Mouse (Mus musculus): ENCODE data around the gene Slc39a9. TPM values are rescaled to one million over a fixed set of nuclear protein-coding genes. Genes with fewer than 3 reads are reported as not detected.

The Slc39a9 gene
- polyA plus RNA-seq, 1 experiment from 2014 or later, result 19.4 TPM

- Histone ChIP-seq H3K9ac (ENCODE audit: low read length) (no peak overlapping the region), H3K27me3 (ENCODE audit: control insufficient read depth, insufficient read depth, low read length) (0 out of 2 replicates have a peak, but pooled peaks cover 5% of the 10 kb centered on the region), H3K4me2 (ENCODE audit: low read length) (no peak overlapping the region), H3K4me1 (ENCODE audit: control insufficient read depth in 2 of 2, insufficient read depth in 2 of 2, low read length in 2 of 2) (peaks cover 6 to 8% of the 10 kb centered on the region in 2 experiments; a peak in 3 of 4 replicates), H3K9me3 (ENCODE audit: control insufficient read depth, low read length) (no peaks in the 10 kb centered on the region), H3K27ac (replicated peaks in 1 of 2; ENCODE audit: control insufficient read depth in 1 of 2, insufficient read depth in 1 of 2, low read depth in 2 of 2, low read length in 2 of 2) (no peak overlapping the region), H3K4me3 (ENCODE audit: control insufficient read depth in 1 of 2, insufficient read depth in 1 of 2, low read depth in 1 of 2, low read length in 2 of 2) (no peak overlapping the region), H3K36me3 (ENCODE audit: control insufficient read depth, insufficient read depth, low read length) (no peaks in the 10 kb centered on the region)
- no peak for ATAC-seq (ENCODE audit: insufficient number of reproducible peaks, insufficient read depth, low FRiP score, low read depth)
- 75% methylated on average over 12 of the region's 12 CpGs for WGBS
Observed at GRCm38 (mm10) chr12:80720507-80720906, 76.8 kb downstream of the Slc39a9 start.

- ATAC-seq (ENCODE audit: insufficient number of reproducible peaks, insufficient read depth, low FRiP score, low read depth), result no peak
- H3K4me1 ChIP-seq (ENCODE audit: control insufficient read depth in 2 of 2, insufficient read depth in 2 of 2, low read length in 2 of 2), result peaks cover 0 to 3% of the 10 kb centered on the region in 2 experiments; a peak in 3 of 4 replicates
- WGBS, result 82% methylated on average over 15 of the region's 15 CpGs
- no peaks in the 10 kb centered on the region for H3K9me3 ChIP-seq (ENCODE audit: control insufficient read depth, low read length)
- no peak overlapping the region for H3K9ac ChIP-seq (ENCODE audit: low read length)
- H3K27me3 ChIP-seq (ENCODE audit: control insufficient read depth, insufficient read depth, low read length), result 0 out of 2 replicates have a peak, but pooled peaks cover 5% of the 10 kb centered on the region
- H3K36me3 ChIP-seq (ENCODE audit: control insufficient read depth, insufficient read depth, low read length), result no peaks in the 10 kb centered on the region
- H3K4me2 ChIP-seq (ENCODE audit: low read length), result no peak overlapping the region
- no peak overlapping the region for H3K4me3 ChIP-seq (ENCODE audit: control insufficient read depth in 1 of 2, insufficient read depth in 1 of 2, low read depth in 1 of 2, low read length in 2 of 2)
- H3K27ac ChIP-seq (replicated peaks in 1 of 2; ENCODE audit: control insufficient read depth in 1 of 2, insufficient read depth in 1 of 2, low read depth in 2 of 2, low read length in 2 of 2), result no peak overlapping the region
Observed at GRCm38 (mm10) chr12:80721458-80721857, 77.8 kb downstream of the Slc39a9 start.

- Histone ChIP-seq H3K9ac (ENCODE audit: low read length) (no peak overlapping the region), H3K4me1 (ENCODE audit: control insufficient read depth in 2 of 2, insufficient read depth in 2 of 2, low read length in 2 of 2) (no peaks in the 10 kb centered on the region), H3K36me3 (ENCODE audit: control insufficient read depth, insufficient read depth, low read length) (no peaks in the 10 kb centered on the region), H3K4me3 (ENCODE audit: control insufficient read depth in 1 of 2, insufficient read depth in 1 of 2, low read depth in 1 of 2, low read length in 2 of 2) (no peak overlapping the region), H3K27me3 (ENCODE audit: control insufficient read depth, insufficient read depth, low read length) (0 out of 2 replicates have a peak, but pooled peaks cover 5% of the 10 kb centered on the region), H3K9me3 (ENCODE audit: control insufficient read depth, low read length) (no peaks in the 10 kb centered on the region), H3K27ac (replicated peaks in 1 of 2; ENCODE audit: control insufficient read depth in 1 of 2, insufficient read depth in 1 of 2, low read depth in 2 of 2, low read length in 2 of 2) (no peak overlapping the region), H3K4me2 (ENCODE audit: low read length) (no peak overlapping the region)
- WGBS, result 30% methylated on average over 10 of the region's 10 CpGs
- ATAC-seq (ENCODE audit: insufficient number of reproducible peaks, insufficient read depth, low FRiP score, low read depth), result no peak
Observed at GRCm38 (mm10) chr12:80724853-80725559, 81.3 kb downstream of the Slc39a9 start.

GRCm38 (mm10) chr12:80728207-80728606 is 84.5 kb downstream of the Slc39a9 start:
- no peak for ATAC-seq (ENCODE audit: insufficient number of reproducible peaks, insufficient read depth, low FRiP score, low read depth)
- WGBS, result 19% methylated on average over 1 of the region's 1 CpGs
- 0 out of 2 replicates have a peak, but pooled peaks cover 5% of the 10 kb centered on the region for H3K27me3 ChIP-seq (ENCODE audit: control insufficient read depth, insufficient read depth, low read length)
- H3K4me1 ChIP-seq (ENCODE audit: control insufficient read depth in 2 of 2, insufficient read depth in 2 of 2, low read length in 2 of 2), result no peaks in the 10 kb centered on the region
- H3K27ac ChIP-seq (replicated peaks in 1 of 2; ENCODE audit: control insufficient read depth in 1 of 2, insufficient read depth in 1 of 2, low read depth in 2 of 2, low read length in 2 of 2), result no peak overlapping the region
- H3K4me2 ChIP-seq (ENCODE audit: low read length), result no peak overlapping the region
- H3K9ac ChIP-seq (ENCODE audit: low read length), result no peak overlapping the region
- no peak overlapping the region for H3K4me3 ChIP-seq (ENCODE audit: control insufficient read depth in 1 of 2, insufficient read depth in 1 of 2, low read depth in 1 of 2, low read length in 2 of 2)
- H3K9me3 ChIP-seq (ENCODE audit: control insufficient read depth, low read length), result no peaks in the 10 kb centered on the region
- H3K36me3 ChIP-seq (ENCODE audit: control insufficient read depth, insufficient read depth, low read length), result no peaks in the 10 kb centered on the region

GRCm38 (mm10) chr12:80728814-80729213 is 85.1 kb downstream of the Slc39a9 start:
- no peak for ATAC-seq (ENCODE audit: insufficient number of reproducible peaks, insufficient read depth, low FRiP score, low read depth)
- no peak overlapping the region for H3K4me2 ChIP-seq (ENCODE audit: low read length)

GRCm38 (mm10) chr12:80729758-80730530 is 86.3 kb downstream of the Slc39a9 start:
- no peak overlapping the region for H3K27ac ChIP-seq (replicated peaks in 1 of 2; ENCODE audit: control insufficient read depth in 1 of 2, insufficient read depth in 1 of 2, low read depth in 2 of 2, low read length in 2 of 2)
- no peaks in the 10 kb centered on the region for H3K36me3 ChIP-seq (ENCODE audit: control insufficient read depth, insufficient read depth, low read length)
- WGBS, result 75% methylated on average over 12 of the region's 12 CpGs
- ATAC-seq (ENCODE audit: insufficient number of reproducible peaks, insufficient read depth, low FRiP score, low read depth), result no peak
- H3K4me2 ChIP-seq (ENCODE audit: low read length), result no peak overlapping the region
- peaks cover 5% of the 10 kb centered on the region; the same call in 1 of the 2 replicates for H3K27me3 ChIP-seq (ENCODE audit: control insufficient read depth, insufficient read depth, low read length)
- H3K9ac ChIP-seq (ENCODE audit: low read length), result no peak overlapping the region
- no peak overlapping the region for H3K4me3 ChIP-seq (ENCODE audit: control insufficient read depth in 1 of 2, insufficient read depth in 1 of 2, low read depth in 1 of 2, low read length in 2 of 2)
- H3K4me1 ChIP-seq (ENCODE audit: control insufficient read depth in 2 of 2, insufficient read depth in 2 of 2, low read length in 2 of 2), result no peaks in the 10 kb centered on the region
- H3K9me3 ChIP-seq (ENCODE audit: control insufficient read depth, low read length), result no peaks in the 10 kb centered on the region

More at GRCm38 (mm10) chr12:80728814-80729213, 85.1 kb downstream of the Slc39a9 start:
- Histone ChIP-seq H3K4me1 (ENCODE audit: control insufficient read depth in 2 of 2, insufficient read depth in 2 of 2, low read length in 2 of 2) (no peaks in the 10 kb centered on the region), H3K9me3 (ENCODE audit: control insufficient read depth, low read length) (no peaks in the 10 kb centered on the region), H3K9ac (ENCODE audit: low read length) (no peak overlapping the region), H3K36me3 (ENCODE audit: control insufficient read depth, insufficient read depth, low read length) (no peaks in the 10 kb centered on the region), H3K27ac (replicated peaks in 1 of 2; ENCODE audit: control insufficient read depth in 1 of 2, insufficient read depth in 1 of 2, low read depth in 2 of 2, low read length in 2 of 2) (no peak overlapping the region), H3K4me3 (ENCODE audit: control insufficient read depth in 1 of 2, insufficient read depth in 1 of 2, low read depth in 1 of 2, low read length in 2 of 2) (no peak overlapping the region), H3K27me3 (ENCODE audit: control insufficient read depth, insufficient read depth, low read length) (peaks cover 5% of the 10 kb centered on the region; the same call in 1 of the 2 replicates)
- 21% methylated on average over 2 of the region's 2 CpGs for WGBS

GRCm38 (mm10) chr12:80730567-80730966 is 86.9 kb downstream of the Slc39a9 start:
- ATAC-seq (ENCODE audit: insufficient number of reproducible peaks, insufficient read depth, low FRiP score, low read depth), result no peak
- WGBS, result 5% methylated on average over 9 of the region's 9 CpGs
- no peak overlapping the region for H3K27ac ChIP-seq (replicated peaks in 1 of 2; ENCODE audit: control insufficient read depth in 1 of 2, insufficient read depth in 1 of 2, low read depth in 2 of 2, low read length in 2 of 2)
- no peak overlapping the region for H3K4me3 ChIP-seq (ENCODE audit: control insufficient read depth in 1 of 2, insufficient read depth in 1 of 2, low read depth in 1 of 2, low read length in 2 of 2)
- H3K4me1 ChIP-seq (ENCODE audit: control insufficient read depth in 2 of 2, insufficient read depth in 2 of 2, low read length in 2 of 2), result no peaks in the 10 kb centered on the region
- H3K9ac ChIP-seq (ENCODE audit: low read length), result no peak overlapping the region
- H3K9me3 ChIP-seq (ENCODE audit: control insufficient read depth, low read length), result no peaks in the 10 kb centered on the region
- H3K36me3 ChIP-seq (ENCODE audit: control insufficient read depth, insufficient read depth, low read length), result no peaks in the 10 kb centered on the region
- peaks cover under 1% of the 10 kb centered on the region; the same call in 1 of the 2 replicates for H3K27me3 ChIP-seq (ENCODE audit: control insufficient read depth, insufficient read depth, low read length)
- H3K4me2 ChIP-seq (ENCODE audit: low read length), result peak overlapping the region; percentile 42
